Mouse (Mus musculus) embryonic fibroblast, embryonic 13.5 days (primary cell): ENCODE measurements around the gene Cacybp.

Experiments used
- CTCF ChIP-seq: IDR thresholded peaks from 2 replicates; pipeline ENCODE4 v1.5.1; 2011; ENCODE audit warnings: mild to moderate bottlenecking, control low read depth, low read length, moderate library complexity, borderline replicate concordance; ENCODE audit not compliant: insufficient read depth
- POLR2A ChIP-seq: IDR thresholded peaks from 2 replicates; pipeline ENCODE4 v1.6.1; 2011; ENCODE audit warnings: low read depth, mild to moderate bottlenecking, control low read depth, low read length, moderate library complexity

DNA sequence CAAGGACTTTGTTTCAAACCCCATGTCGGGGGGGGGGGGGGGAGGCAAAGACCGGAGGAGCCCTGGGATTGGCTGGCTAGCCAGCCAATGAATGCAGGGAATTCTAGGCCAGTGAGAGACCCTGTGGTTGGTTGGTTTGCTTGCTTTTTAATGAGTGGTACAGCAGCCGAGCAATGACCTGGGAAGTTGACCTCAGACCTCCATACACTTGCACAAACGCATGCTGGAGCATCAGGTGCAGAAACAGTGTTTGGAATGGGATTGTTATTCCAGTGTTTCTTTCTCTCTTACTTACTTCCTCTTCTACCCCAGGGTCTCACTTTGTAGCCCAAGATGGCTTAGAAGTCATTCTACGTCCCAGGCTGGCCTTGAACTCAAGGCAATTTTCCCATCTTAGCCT is 46.1 kb downstream of the Cacybp start:
- TF ChIP-seq POLR2A (no peak), CTCF (no peak)
